Mouse (Mus musculus): ENCODE measurements at regions not wholly inside any gene's neighbourhood (a gene's known extent, or its start where the extent isn't known, plus 50 kb on each side); places are given as distances from the start of the nearest gene placed in this dataset.

- no peak for TF ChIP-seq POLR2A (IDR thresholded peaks at IDR 0.05; ENCODE audit: low read depth, low read length)
- no peak for TF ChIP-seq CTCF (IDR thresholded peaks at IDR 0.05; ENCODE audit: borderline replicate concordance, insufficient read depth, low read length)
Measured at GRCm38 (mm10) chr5:51045872-51046271, 521.7 kb downstream of the Ppargc1a start.

Measured in embryonic fibroblast, embryonic 13.5 days (primary cell).